19 mouse cellular contexts compared by ENCODE assay signal in genomic region chr4:152775801-152776200, GRCm38 (mm10).
"Had no signal": no experiment of that assay in that cellular context is flagged by ENCODE, and none has a peak within 500 bp of the region (broad histone marks: within the 10 kb centered on the region; RNA-seq: fewer than 3 reads in every experiment).

No protein-coding gene starts in this region.

- H3K4me1 ChIP-seq: midbrain, embryonic 10.5 days; midbrain, embryonic 12.5 days; neural tube, embryonic 12.5 days had no signal

- H3K27ac ChIP-seq: midbrain, embryonic 10.5 days; midbrain, embryonic 12.5 days; neural tube, embryonic 12.5 days; neural tube, embryonic 15.5 days had no signal

- H3K9ac ChIP-seq: lung, embryonic 14.5 days; midbrain, embryonic 12.5 days; neural tube, embryonic 12.5 days; neural tube, embryonic 15.5 days had no signal

- H3K36me3 ChIP-seq: midbrain, embryonic 10.5 days; midbrain, embryonic 12.5 days; neural tube, embryonic 12.5 days; neural tube, embryonic 15.5 days had no signal

- DNase-seq: lung, adult 18-20 months; lung, embryonic 14.5 days; lung, postnatal 10 days; lung, postnatal 4 days; midbrain, embryonic 14.5 days; retina, postnatal 1 day; right cerebral cortex, adult 18-20 months; right cerebral cortex, postnatal 25 days; right cerebral cortex, postnatal 4 days; spleen, adult 18-20 months; thymus, adult 18-20 months; thymus, postnatal 14 days; thymus, postnatal 36 days had no signal

- H3K9me3 ChIP-seq: midbrain, embryonic 10.5 days; midbrain, embryonic 12.5 days; neural tube, embryonic 12.5 days; neural tube, embryonic 15.5 days had no signal

- H3K27me3 ChIP-seq: midbrain, embryonic 12.5 days; neural tube, embryonic 12.5 days; neural tube, embryonic 15.5 days had no signal

- H3K4me3 ChIP-seq: midbrain, embryonic 10.5 days; midbrain, embryonic 12.5 days; myocyte; neural tube, embryonic 12.5 days; neural tube, embryonic 15.5 days had no signal

- ATAC-seq: midbrain, embryonic 16.5 days had no signal

- H3K4me2 ChIP-seq: lung, embryonic 14.5 days; midbrain, embryonic 12.5 days; neural tube, embryonic 12.5 days; neural tube, embryonic 15.5 days had no signal
